Comparison of ENCODE assay signal across 9 mouse cellular contexts in genomic region chr2:25272515-25272914, GRCm38 (mm10). TPM values are rescaled to one million over a fixed set of nuclear protein-coding genes. Genes with fewer than 3 reads are reported as not detected.
DNase-seq lines count a peak whose midpoint lies in the region; ATAC-seq and TF ChIP-seq lines count a peak whose summit lies in the region.
"Had no signal": no experiment of that assay in that cellular context is flagged by ENCODE, and none has a peak within 500 bp of the region (broad histone marks: within the 10 kb centered on the region; RNA-seq: fewer than 3 reads in every experiment).

No protein-coding gene starts in this region.

- intact Hi-C loops in left cerebral cortex, adult 2 months (cut with DNase I) = loop anchor here (1.0 to 2.0 kb wide), 2 partner anchors 17 to 60 kb away; partner anchors contain the start of genes Man1b1 and Tmem203

- no peak for TF ChIP-seq POLR2A in myocyte (IDR thresholded peaks at IDR 0.05; ENCODE audit: insufficient read length, low read depth)

- WGBS in embryonic facial prominence, embryonic 13.5 days = under 1% methylated on average over 29 of the region's 29 CpGs

- peaks cover 45% of the 10 kb centered on the region for H3K79me2 ChIP-seq in myocyte (ENCODE audit: control insufficient read depth, insufficient read depth)

- 0 out of 2 replicates have a peak, but pooled peaks have one; percentile 20 for ATAC-seq in embryonic facial prominence, embryonic 13.5 days (ENCODE audit: insufficient number of reproducible peaks, insufficient read depth, low FRiP score, low TSS enrichment, low read depth)
- peak; percentile 2 for ATAC-seq in inflammation-experienced regulatory T-cells, adult 6 months

- TF ChIP-seq CTCF in left cerebral cortex, adult 2 months (IDR thresholded peaks at IDR 0.05) = no peak

- H3ac ChIP-seq in myocyte (ENCODE audit: control insufficient read depth, insufficient read length) = peak overlapping the region; percentile 52

- no peak for DNase-seq in left cerebral cortex, adult 2 months (ENCODE audit: extremely low spot score in 1 of 2, low spot score in 2 of 2)
- no peak for DNase-seq in left cerebral cortex, adult 18-20 months (ENCODE audit: low spot score in 2 of 2)
- DNase-seq in cerebellum, postnatal 10 days = no peak
- DNase-seq in right cerebral cortex, postnatal 14 days = no peak
- DNase-seq in urinary bladder, adult 18-20 months (ENCODE audit: low spot score in 2 of 2) = no peak

- H3K4me2 ChIP-seq in embryonic facial prominence, embryonic 13.5 days = peak overlapping the region; percentile 97
- peak overlapping the region; percentile 81 for H3K4me2 ChIP-seq in myocyte (ENCODE audit: low read depth)

- peak overlapping the region; percentile 89 for H3K27ac ChIP-seq in left cerebral cortex, adult 2 months
- peak overlapping the region; percentile 80; the same call in 1 of the 2 replicates for H3K27ac ChIP-seq in embryonic facial prominence, embryonic 13.5 days

- peaks cover 22% of the 10 kb centered on the region for H3K4me1 ChIP-seq in embryonic facial prominence, embryonic 13.5 days

- peak overlapping the region; percentile 91 for H3K4me3 ChIP-seq in left cerebral cortex, adult 2 months
- H3K4me3 ChIP-seq in embryonic facial prominence, embryonic 13.5 days = peak overlapping the region; percentile 95
- peak overlapping the region; percentile 90 for H3K4me3 ChIP-seq in myocyte

- peak overlapping the region; percentile 95 for H3K9ac ChIP-seq in embryonic facial prominence, embryonic 13.5 days

- H3K9me3 ChIP-seq in embryonic facial prominence, embryonic 13.5 days = no peaks in the 10 kb centered on the region

- H3K36me3 ChIP-seq in embryonic facial prominence, embryonic 13.5 days = peaks cover 73% of the 10 kb centered on the region
- H3K36me3 ChIP-seq in myocyte (ENCODE audit: control insufficient read depth, insufficient read depth) = peaks cover 12% of the 10 kb centered on the region

- H3K27me3 ChIP-seq in embryonic facial prominence, embryonic 13.5 days = no peaks in the 10 kb centered on the region
- H3K27me3 ChIP-seq in myocyte (ENCODE audit: control insufficient read depth, insufficient read depth, insufficient read length) = no peaks in the 10 kb centered on the region

TF ChIP-seq in myocyte, 11 proteins besides CTCF, POLR2A, EP300 and RAD21:
- no peak for TF ChIP-seq USF1 (IDR thresholded peaks at IDR 0.05; ENCODE audit: low read depth)
- no peak for TF ChIP-seq MYOG (IDR thresholded peaks at IDR 0.05; ENCODE audit: control insufficient read depth in 1 of 3, insufficient read depth in 1 of 3, insufficient read length in 2 of 3, low read depth in 2 of 3)
- no peak for TF ChIP-seq POLR2AphosphoS2 (IDR thresholded peaks at IDR 0.05; ENCODE audit: insufficient read length, low read depth)
- no peak for TF ChIP-seq MAX (IDR thresholded peaks at IDR 0.05; ENCODE audit: low read depth)
- no peak for TF ChIP-seq E2F4 (IDR thresholded peaks at IDR 0.05; ENCODE audit: insufficient read depth)
- no peak for TF ChIP-seq SRF (IDR thresholded peaks at IDR 0.05; ENCODE audit: control insufficient read depth, insufficient read length, low read depth)
- TF ChIP-seq TCF12 (IDR thresholded peaks at IDR 0.05; ENCODE audit: insufficient read depth, poor library complexity, severe bottlenecking) = no peak
- no peak for TF ChIP-seq MYOD1 (IDR thresholded peaks at IDR 0.05; ENCODE audit: control insufficient read depth in 1 of 3, insufficient read length in 2 of 3, low read depth in 2 of 3)
TF ChIP-seq in myocyte: peak in this region for 0.

RNA-seq across cellular contexts. Expression of gene Anapc2, which starts 0.2 kb away (rescaled TPM):
- total RNA-seq in left cerebral cortex, adult 2 months (2021) = 10 to 100 TPM; 87.1 to 90.3 TPM
- 10 to 100 TPM; 87.1 to 87.2 TPM for total RNA-seq in left cerebral cortex, adult 18-20 months (2021)
- 137 and 143 TPM in 2 replicates for polyA plus RNA-seq in embryonic facial prominence, embryonic 13.5 days (2015; fragmentation: Nextera tagmentation; extraction: Ambion mirVana)
- polyA plus RNA-seq in inflammation-experienced regulatory T-cells, adult 6 months (2017; shearing (Covaris generic)) = 10 to 100 TPM; 29.3 to 44.6 (median 39.2) TPM
- 97.9 TPM for polyA plus RNA-seq in myocyte (2012; fragmentation: generic; extraction: Trizol)

RNA-seq across cellular contexts. Expression of gene Ssna1, which starts 0.3 kb away (rescaled TPM):
- 10 to 100 TPM; 65.6 to 65.9 TPM for total RNA-seq in left cerebral cortex, adult 2 months (2021)
- total RNA-seq in left cerebral cortex, adult 18-20 months (2021) = 10 to 100 TPM; 57.6 to 70.5 TPM
- 231 and 246 TPM in 2 replicates for polyA plus RNA-seq in embryonic facial prominence, embryonic 13.5 days (2015; fragmentation: Nextera tagmentation; extraction: Ambion mirVana)
- polyA plus RNA-seq in inflammation-experienced regulatory T-cells, adult 6 months (2017; shearing (Covaris generic)) = 100 to 1,000 TPM; 111 to 156 (median 121) TPM
- polyA plus RNA-seq in myocyte (2012; fragmentation: generic; extraction: Trizol) = 106 TPM

RNA-seq across cellular contexts. Expression of gene Tprn, which starts 10.1 kb away (rescaled TPM):
- total RNA-seq in left cerebral cortex, adult 2 months (2021) = 10 to 100 TPM; 20.9 to 21.8 TPM
- total RNA-seq in left cerebral cortex, adult 18-20 months (2021) = 10 to 100 TPM; 13.7 to 17.9 TPM
- polyA plus RNA-seq in embryonic facial prominence, embryonic 13.5 days (2015; fragmentation: Nextera tagmentation; extraction: Ambion mirVana) = 7.5 and 8.2 TPM in 2 replicates
- 1 to 10 TPM; 3.4 to 4.7 (median 3.9) TPM for polyA plus RNA-seq in inflammation-experienced regulatory T-cells, adult 6 months (2017; shearing (Covaris generic))
- polyA plus RNA-seq in myocyte (2012; fragmentation: generic; extraction: Trizol) = 5.5 TPM

RNA-seq across cellular contexts. Expression of gene Tmem210, which starts 15.4 kb away (rescaled TPM):
- total RNA-seq in left cerebral cortex, adult 2 months (2021) = not detected
- total RNA-seq in left cerebral cortex, adult 18-20 months (2021) = not detected
- polyA plus RNA-seq in embryonic facial prominence, embryonic 13.5 days (2015; fragmentation: Nextera tagmentation; extraction: Ambion mirVana) = not detected in 2 replicates
- polyA plus RNA-seq in inflammation-experienced regulatory T-cells, adult 6 months (2017; shearing (Covaris generic)) = not detected
- 0.40 TPM for polyA plus RNA-seq in myocyte (2012; fragmentation: generic; extraction: Trizol)
- polyA plus RNA-seq: activated CD4-positive, CD25-positive, alpha-beta regulatory T cell, adult 4 months had no signal

RNA-seq across cellular contexts. Expression of gene Lrrc26, which starts 17.2 kb away (rescaled TPM):
- not detected for total RNA-seq in left cerebral cortex, adult 2 months (2021)
- not detected for total RNA-seq in left cerebral cortex, adult 18-20 months (2021)
- 0.22 TPM in 2 replicates for polyA plus RNA-seq in embryonic facial prominence, embryonic 13.5 days (2015; fragmentation: Nextera tagmentation; extraction: Ambion mirVana)
- polyA plus RNA-seq in inflammation-experienced regulatory T-cells, adult 6 months (2017; shearing (Covaris generic)) = not detected
- polyA plus RNA-seq in myocyte (2012; fragmentation: generic; extraction: Trizol) = 1.6 TPM
- polyA plus RNA-seq: activated CD4-positive, CD25-positive, alpha-beta regulatory T cell, adult 4 months had no signal
